Mouse (Mus musculus): ENCODE measurements around the gene Rspo4. TPM values are rescaled to one million over a fixed set of nuclear protein-coding genes. Genes with fewer than 3 reads are reported as not detected.

Gene Rspo4
- polyA plus RNA-seq, 1 experiment from 2014 or later: 0.47 TPM

DNA sequence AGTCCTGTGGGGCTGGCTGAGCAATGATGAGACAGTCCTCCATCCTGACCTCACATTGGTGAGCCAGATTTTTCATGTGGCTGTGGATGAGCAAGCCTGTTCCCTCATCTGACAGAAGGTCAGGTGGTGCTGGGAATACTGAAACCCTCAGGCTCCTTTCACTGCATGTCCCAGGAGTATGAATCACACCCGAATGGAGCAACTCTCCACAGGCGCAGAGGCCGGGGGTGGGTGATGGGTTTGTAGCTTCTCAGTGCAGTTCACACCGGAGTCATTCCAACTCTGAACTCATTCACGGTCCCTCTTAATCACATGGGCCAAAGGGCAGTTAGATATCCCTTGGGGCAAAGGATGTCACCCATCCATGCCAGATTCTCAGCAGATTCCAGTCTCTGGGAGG, 71.4 kb downstream of the Rspo4 start:
- Histone ChIP-seq H3K9me3 (no peaks in the 10 kb centered on the region), H3K9ac (no peak overlapping the region), H3K4me1 (peaks cover 40% of the 10 kb centered on the region), H3K4me2 (replicated peaks) (no peak overlapping the region), H3K27ac (no peak overlapping the region), H3K27me3 (no peaks in the 10 kb centered on the region), H3K36me3 (no peaks in the 10 kb centered on the region), H3K4me3 (no peak overlapping the region)
- no peak for ATAC-seq (ENCODE audit: insufficient number of reproducible peaks, insufficient read depth, low FRiP score, low TSS enrichment)
- 72% methylated on average over 5 of the region's 5 CpGs for WGBS

DNA sequence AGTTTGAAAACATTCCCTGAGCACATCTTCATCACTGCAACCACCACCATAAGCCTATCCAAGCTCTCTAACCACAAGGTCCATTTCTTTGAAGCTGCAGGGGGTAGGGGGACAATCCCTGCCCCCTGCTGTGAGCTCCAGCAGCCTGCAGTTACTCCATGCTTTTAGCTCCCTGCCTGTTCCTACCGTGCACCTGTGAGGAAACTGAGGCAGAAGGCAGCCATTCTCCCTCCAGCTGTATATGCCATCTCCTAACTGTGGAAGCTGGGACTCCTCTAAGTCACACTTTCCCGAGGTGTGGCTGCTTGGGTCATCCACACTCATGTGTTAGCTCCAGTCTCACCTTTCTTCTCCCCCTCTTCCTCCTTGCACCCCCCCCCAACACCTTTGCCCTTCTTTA, 72.4 kb downstream of the Rspo4 start:
- H3K9ac ChIP-seq: no peak overlapping the region
- H3K36me3 ChIP-seq: no peaks in the 10 kb centered on the region
- H3K4me2 ChIP-seq (replicated peaks): no peak overlapping the region
- H3K27ac ChIP-seq: no peak overlapping the region
- no peaks in the 10 kb centered on the region for H3K27me3 ChIP-seq
- ATAC-seq (ENCODE audit: insufficient number of reproducible peaks, insufficient read depth, low FRiP score, low TSS enrichment): no peak
- no peak overlapping the region for H3K4me3 ChIP-seq
- 49% methylated on average over 2 of the region's 2 CpGs for WGBS
- H3K9me3 ChIP-seq: no peaks in the 10 kb centered on the region
- peaks cover 40% of the 10 kb centered on the region for H3K4me1 ChIP-seq

DNA sequence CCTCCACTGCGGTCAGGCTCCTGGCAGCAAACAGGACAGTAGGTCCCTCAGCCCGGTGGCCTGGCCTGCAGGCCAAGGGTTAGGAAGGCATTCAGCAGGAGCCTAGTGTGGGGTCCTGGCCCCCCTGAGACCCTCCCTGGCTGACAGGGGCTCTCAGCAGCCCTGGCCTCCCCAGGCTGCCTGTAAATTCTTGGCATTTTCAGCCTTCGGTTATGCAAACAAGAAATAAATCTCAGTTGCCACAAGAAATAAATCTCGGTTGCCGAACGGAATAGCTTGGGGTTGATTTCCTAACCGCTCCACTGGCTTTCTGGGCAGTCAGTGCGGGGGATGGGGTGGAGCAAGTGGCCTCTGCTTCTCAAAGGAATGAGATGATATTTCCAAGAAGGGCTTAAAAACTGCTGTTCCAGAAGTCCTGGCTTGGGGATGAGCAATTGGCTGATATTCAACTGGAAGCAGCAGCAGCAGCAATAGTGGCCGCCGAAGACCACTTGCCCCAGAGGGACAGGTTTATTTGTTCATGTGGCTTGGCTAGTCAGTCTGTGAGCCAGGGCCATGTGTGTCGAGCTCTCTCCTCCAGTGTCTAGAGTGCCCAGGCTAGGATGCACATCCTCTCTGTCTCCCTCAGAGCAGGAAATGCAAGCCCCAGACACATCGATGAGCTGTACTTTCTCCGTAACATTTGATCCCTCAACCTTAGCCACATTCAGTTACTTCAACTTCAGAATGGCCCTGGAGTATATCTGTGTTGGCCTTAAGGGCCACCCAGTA, 73.5 kb downstream of the Rspo4 start:
- no peak for ATAC-seq (ENCODE audit: insufficient number of reproducible peaks, insufficient read depth, low FRiP score, low TSS enrichment)
- H3K36me3 ChIP-seq: no peaks in the 10 kb centered on the region
- H3K4me2 ChIP-seq (replicated peaks): no peak overlapping the region
- no peak overlapping the region for H3K9ac ChIP-seq
- no peaks in the 10 kb centered on the region for H3K27me3 ChIP-seq
- 52% methylated on average over 13 of the region's 13 CpGs for WGBS
- no peaks in the 10 kb centered on the region for H3K9me3 ChIP-seq
- H3K4me1 ChIP-seq: peaks cover 33% of the 10 kb centered on the region
- H3K4me3 ChIP-seq: no peak overlapping the region
- peak overlapping the region; percentile 31; the same call in 1 of the 2 replicates for H3K27ac ChIP-seq

DNA sequence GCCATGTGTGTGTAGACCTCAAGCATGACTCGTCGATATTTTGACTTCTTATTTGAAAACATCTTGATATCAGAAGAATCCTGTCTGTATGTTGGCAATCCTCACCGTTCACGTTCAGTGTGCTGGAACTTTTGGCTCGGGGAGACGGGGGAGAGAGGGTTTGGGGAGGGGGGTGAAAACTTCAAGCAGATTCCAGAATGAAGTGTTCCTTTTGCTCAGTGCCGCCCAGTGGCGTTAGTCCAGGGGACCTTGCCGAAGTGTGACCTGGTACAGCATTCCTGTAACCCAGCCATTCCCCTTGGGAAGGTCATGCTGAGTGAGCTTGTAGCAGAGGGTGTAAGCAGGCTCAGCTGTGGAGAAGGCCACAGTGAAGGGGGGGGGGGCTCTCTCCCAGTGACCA, 76.4 kb downstream of the Rspo4 start:
- no peak for ATAC-seq (ENCODE audit: insufficient number of reproducible peaks, insufficient read depth, low FRiP score, low TSS enrichment)

DNA sequence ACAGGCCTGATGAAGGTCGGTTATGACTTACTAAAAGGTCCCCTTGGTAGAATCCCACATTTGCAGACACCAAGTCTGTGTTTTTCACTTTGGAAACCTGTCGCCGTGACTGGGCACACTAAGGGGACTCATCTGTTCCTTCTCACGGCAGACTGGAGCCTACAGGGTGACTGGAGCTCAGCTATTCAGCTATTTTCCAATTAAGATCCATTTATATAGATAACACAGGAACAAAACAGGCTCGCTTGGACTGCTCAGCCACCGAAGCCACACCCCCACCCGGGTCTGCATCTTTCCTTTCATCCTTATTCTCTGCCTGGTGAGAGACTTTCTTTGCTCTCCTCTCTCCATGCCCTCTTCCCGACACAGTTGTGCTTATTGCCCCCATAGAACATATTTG, 78.3 kb downstream of the Rspo4 start:
- ATAC-seq (ENCODE audit: insufficient number of reproducible peaks, insufficient read depth, low FRiP score, low TSS enrichment): no peak
- H3K4me2 ChIP-seq (replicated peaks): no peak overlapping the region
- 37% methylated on average over 8 of the region's 8 CpGs for WGBS
- peak overlapping the region; percentile 66; the same call in 1 of the 2 replicates for H3K27ac ChIP-seq
- no peaks in the 10 kb centered on the region for H3K9me3 ChIP-seq
- H3K4me3 ChIP-seq: no peak overlapping the region
- H3K4me1 ChIP-seq: peaks cover 21% of the 10 kb centered on the region
- no peaks in the 10 kb centered on the region for H3K36me3 ChIP-seq
- no peaks in the 10 kb centered on the region for H3K27me3 ChIP-seq
- H3K9ac ChIP-seq: no peak overlapping the region

More for the DNA sequence above, 76.4 kb downstream of the Rspo4 start:
- 43% methylated on average over 9 of the region's 9 CpGs for whole genome bisulfite sequencing
- no peak overlapping the region for H3K27ac ChIP-seq
- H3K4me3 ChIP-seq: no peak overlapping the region
- H3K9me3 ChIP-seq: no peaks in the 10 kb centered on the region
- peaks cover 28% of the 10 kb centered on the region for H3K4me1 ChIP-seq
- H3K4me2 ChIP-seq (replicated peaks): no peak overlapping the region
- H3K36me3 ChIP-seq: no peaks in the 10 kb centered on the region
- H3K27me3 ChIP-seq: no peaks in the 10 kb centered on the region
- H3K9ac ChIP-seq: no peak overlapping the region

DNA sequence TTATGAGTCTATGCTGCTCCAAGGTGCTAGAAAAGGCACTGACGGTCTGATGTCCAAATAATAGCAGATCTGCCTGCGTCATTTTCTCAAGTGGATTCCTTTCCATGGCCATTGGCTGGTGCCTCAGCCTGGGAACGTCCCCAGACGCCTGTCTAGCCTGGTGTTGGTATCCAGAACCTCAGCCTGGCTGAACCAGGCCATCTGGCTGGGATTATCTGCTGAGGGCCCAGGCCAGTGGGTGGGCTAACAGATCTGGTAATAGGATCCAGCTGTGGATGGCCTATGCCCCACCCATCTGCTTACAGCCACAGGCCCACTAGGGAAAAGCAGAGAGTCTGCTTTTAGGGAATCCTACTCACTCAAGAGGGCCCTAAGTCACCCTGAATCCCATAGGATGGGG, 78.9 kb downstream of the Rspo4 start:
- 0 out of 2 replicates have a peak, but pooled peaks have one; percentile 49 for ATAC-seq (ENCODE audit: insufficient number of reproducible peaks, insufficient read depth, low FRiP score, low TSS enrichment)
- Histone ChIP-seq H3K9me3 (no peaks in the 10 kb centered on the region), H3K4me1 (peaks cover 16% of the 10 kb centered on the region), H3K4me3 (no peak overlapping the region), H3K27ac (peak overlapping the region; percentile 66; the same call in 1 of the 2 replicates), H3K27me3 (no peaks in the 10 kb centered on the region), H3K4me2 (replicated peaks) (no peak overlapping the region), H3K36me3 (no peaks in the 10 kb centered on the region), H3K9ac (no peak overlapping the region)
- 12% methylated on average over 4 of the region's 4 CpGs for WGBS

Other genes with a start within 250 kb of the Rspo4 start
- 1.2 and 1.9 TPM in 2 replicates for gene Snph, start 210.3 kb upstream of the Rspo4 start, polyA plus RNA-seq (2016; fragmentation: Nextera tagmentation; extraction: Ambion mirVana)
- gene Rad21l, start 174.4 kb upstream of the Rspo4 start, polyA plus RNA-seq (2016; fragmentation: Nextera tagmentation; extraction: Ambion mirVana): not detected in 2 replicates
- 3.2 and 4.8 TPM in 2 replicates for gene Tmem74b, start 140.9 kb upstream of the Rspo4 start, polyA plus RNA-seq (2016; fragmentation: Nextera tagmentation; extraction: Ambion mirVana)
- 45.0 and 47.5 TPM in 2 replicates for gene Psmf1, start 98.7 kb upstream of the Rspo4 start, polyA plus RNA-seq (2016; fragmentation: Nextera tagmentation; extraction: Ambion mirVana)
- 0.28 and 0.31 TPM in 2 replicates for gene Angpt4, start 68.3 kb downstream of the Rspo4 start, polyA plus RNA-seq (2016; fragmentation: Nextera tagmentation; extraction: Ambion mirVana)
- gene Fam110a, start 137.3 kb downstream of the Rspo4 start, polyA plus RNA-seq (2016; fragmentation: Nextera tagmentation; extraction: Ambion mirVana): 34.6 and 36.2 TPM in 2 replicates
- 1.2 TPM in 2 replicates for gene Slc52a3, start 153.6 kb downstream of the Rspo4 start, polyA plus RNA-seq (2016; fragmentation: Nextera tagmentation; extraction: Ambion mirVana)
- 1.4 and 1.9 TPM in 2 replicates for gene Scrt2, start 238.6 kb downstream of the Rspo4 start, polyA plus RNA-seq (2016; fragmentation: Nextera tagmentation; extraction: Ambion mirVana)

Measured in embryonic facial prominence, embryonic 12.5 days (tissue).